Mouse (Mus musculus): ENCODE results near the gene Cdkl4.
"Not testable (repeated sequence)": the region's sequence is repeated elsewhere in the genome, so short reads cannot be mapped to it uniquely, and the experiment has no call there.

Cdkl4 gene

GRCm38 (mm10) chr17:80562792-80563191, 14.8 kb downstream of the Cdkl4 start:
- DNase-seq: no peak

GRCm38 (mm10) chr17:80560669-80561401, 16.8 kb downstream of the Cdkl4 start:
- DNase-seq: peak; percentile 79

DNA sequence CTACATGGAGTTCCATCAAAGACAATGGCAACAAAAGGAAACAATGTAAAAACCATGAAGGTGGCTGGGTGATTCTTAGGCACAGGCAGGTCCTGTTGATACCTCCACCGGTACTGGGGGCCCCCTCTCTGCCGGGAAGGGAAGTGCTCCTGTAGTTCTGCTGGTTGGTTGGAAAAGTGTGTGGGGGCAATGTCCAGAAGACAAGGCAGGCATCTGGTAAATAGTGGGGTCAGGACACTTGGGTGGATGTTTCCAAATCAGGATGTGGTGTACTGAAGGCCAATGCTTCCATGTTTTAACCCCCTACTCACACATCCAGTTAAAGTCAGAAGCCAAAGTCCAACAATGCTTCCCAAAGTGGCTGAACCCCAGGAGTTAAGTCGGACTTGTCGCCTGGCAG, 17.9 kb downstream of the Cdkl4 start:
- DNase-seq: no peak

DNA sequence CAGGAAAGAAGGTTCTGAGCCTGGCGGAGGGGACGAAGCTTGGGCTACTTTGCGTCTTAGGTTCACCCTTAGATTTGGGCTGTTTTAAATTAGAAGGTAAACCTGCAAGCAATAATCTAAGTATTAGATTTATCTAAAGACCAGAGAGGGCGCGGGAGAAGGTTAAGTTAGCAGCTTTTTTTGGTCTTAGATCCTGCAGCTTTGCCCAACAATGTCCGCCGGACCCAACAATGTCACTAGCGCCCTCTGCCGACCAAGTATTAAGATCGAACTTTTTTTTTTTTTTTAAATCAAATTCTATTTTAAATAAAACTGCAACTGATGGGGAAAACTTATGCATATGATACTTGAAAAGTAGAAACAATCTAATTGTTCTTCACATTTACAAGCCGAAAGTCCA, 18.6 kb downstream of the Cdkl4 start:
- peak; percentile 68 for DNase-seq

DNA sequence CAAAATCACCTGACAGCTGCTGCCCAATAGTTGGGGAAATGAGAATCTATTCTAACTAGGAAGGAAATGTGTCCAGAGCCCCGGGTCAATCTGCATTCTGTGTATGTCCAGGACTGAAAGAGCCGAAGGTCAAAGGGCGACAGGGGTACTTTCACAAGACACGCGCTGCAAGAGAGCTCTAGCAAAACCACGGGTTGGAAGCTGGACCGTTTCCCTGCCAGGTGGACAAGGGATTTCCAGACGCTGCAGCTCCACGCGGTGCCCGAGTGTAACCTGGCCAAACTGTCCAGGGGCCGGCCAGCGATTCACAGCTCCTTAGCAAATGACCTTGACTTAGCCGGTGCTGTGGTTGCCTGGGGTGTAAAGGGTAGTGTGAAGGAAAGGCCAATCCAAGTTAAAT, 19.0 kb downstream of the Cdkl4 start:
- no peak for DNase-seq

GRCm38 (mm10) chr17:80557461-80557860, 20.2 kb downstream of the Cdkl4 start:
- no peak for DNase-seq

DNA sequence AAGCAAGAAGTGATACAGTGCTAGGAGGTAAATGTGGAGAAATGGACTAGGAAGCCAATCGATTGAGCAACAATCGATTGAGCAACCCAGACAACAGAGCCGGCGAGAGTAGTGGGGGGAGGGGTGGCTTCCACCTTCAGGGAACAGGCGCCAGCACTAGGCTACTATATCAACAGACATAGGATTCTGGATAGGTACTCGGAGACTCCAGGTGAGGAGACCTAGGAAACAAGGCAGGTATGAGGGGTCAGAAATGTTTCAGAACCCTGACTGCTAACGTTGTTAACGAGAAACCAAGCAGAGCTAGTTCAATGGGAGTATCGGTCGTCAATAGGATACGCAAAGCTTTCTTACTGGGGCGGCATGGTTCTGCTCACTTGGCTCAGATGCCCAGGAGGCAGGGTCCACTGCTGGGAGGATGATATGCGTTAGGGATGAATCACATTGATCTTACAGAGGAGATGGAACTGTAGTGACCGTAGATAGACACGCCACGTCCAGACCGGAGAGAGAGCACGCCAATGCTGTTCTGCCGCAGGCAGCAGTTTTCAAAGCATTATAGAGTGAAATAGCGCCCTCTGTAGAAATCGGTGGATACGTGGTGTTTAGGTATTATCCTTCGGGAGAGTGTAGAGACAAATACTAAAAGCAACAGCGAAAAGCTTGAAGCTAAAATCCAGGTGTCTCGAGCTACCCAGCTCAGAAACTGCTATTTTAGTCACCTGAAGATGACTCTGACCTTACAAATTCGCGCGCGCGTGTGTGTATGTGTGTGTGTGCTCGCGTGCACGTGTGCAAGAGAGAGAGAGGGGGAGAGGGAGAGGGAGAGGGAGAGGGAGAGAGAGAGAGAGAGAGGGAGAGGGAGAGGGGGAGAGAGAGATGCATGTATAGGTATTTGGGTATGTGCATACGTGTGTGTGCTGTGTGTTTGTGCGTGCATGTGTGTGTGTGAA, 24.0 kb downstream of the Cdkl4 start:
- peak; percentile 86 for DNase-seq

GRCm38 (mm10) chr17:80552653-80553052, 25.0 kb downstream of the Cdkl4 start:
- DNase-seq: no peak

DNA sequence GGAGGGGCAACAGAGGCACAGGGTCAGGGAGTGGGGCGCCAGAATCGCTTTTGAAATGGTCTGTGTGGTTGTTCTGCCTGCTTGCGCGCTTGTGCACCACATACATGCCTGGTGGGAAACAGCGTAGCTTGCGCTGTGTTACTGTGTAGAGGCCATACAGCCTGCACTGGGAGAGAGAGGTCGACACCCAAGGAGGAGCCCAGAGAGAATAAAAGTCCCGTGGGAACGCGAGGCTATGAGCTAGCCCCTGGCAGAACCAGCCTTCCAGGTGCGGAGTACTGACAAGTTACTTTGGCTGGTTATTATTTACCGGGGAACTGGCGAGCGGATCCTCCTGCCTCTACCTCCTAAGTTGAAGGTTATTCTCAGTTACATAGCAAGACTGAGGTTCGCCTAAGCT, 26.6 kb downstream of the Cdkl4 start:
- no peak for DNase-seq

DNA sequence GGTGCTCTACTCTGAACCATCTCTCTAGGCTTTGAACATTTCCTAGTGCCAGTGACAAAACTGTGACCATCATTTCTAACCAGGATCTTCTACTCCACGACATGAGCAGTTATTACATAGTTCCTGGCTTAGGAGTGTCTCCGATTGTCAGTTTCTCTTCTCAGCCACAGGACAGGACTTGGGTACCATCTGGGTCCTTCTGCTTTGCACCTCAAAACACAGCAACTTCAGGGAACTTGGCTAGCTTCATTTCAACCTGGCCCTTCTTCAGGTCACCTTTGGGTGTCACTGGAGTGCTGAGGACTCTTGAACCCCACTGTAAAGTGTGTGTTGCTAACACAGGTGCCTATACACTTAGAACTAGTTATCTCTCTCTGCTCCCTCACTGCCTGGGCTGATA, 30.8 kb downstream of the Cdkl4 start:
- no peak for DNase-seq

DNA sequence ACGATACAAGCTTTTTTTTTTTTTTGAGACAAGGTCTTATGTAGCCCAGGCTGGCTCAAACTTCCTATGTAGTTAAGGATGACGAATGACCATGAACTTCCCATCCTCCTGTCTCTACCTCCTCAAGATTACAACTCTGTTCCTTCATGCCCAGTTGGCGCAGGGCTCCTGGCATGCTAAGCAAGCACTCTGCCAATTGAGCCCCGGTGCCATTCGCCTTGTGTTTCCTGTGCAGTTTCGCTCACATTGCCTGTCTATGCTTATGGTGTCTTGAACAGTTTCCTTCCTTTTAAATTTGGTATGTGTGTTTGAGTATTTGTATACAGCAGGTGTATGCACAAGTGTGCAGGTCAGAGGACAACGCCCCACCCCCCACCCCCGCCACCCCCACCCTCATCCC, 31.4 kb downstream of the Cdkl4 start:
- DNase-seq: no peak

DNA sequence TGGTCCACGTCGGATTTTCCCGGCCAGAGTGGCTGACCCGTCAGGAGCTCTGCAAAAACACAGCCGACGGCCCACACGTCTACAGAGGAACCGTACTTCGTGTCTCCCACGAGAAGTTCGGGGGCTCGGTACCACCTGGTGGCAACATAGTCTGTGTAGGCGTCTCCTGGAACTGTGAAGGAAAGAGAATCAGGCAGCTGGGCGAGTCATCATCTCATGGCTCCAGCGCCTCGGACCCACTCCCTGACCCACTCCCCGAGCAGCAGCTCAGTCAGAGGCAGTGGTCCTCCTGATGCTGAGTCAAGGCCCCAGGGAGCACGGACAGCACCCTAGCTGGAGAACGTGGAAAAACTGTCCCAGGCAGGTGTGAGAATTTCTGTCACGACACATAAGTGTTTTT, 34.0 kb downstream of the Cdkl4 start:
- DNase-seq: no peak

DNA sequence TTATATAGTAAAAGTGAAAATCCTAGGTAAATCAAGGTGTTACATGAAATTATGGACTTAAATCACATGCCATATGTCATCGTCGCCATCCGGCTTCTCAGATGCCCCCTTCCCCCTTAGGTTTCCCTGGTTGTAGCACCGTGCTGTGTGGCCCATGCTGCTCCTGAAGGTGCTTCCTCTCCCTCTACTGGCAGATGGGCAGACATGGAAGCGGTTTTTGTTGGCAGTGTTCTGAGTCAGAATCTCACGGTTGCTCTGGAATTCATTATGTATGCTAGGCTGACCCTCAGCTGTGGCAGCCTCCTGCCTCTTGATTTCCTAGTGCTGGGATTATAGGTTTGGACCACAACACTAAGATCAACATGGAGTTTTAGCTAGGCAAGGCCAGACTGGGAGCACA, 40.5 kb downstream of the Cdkl4 start:
- DNase-seq: no peak

DNA sequence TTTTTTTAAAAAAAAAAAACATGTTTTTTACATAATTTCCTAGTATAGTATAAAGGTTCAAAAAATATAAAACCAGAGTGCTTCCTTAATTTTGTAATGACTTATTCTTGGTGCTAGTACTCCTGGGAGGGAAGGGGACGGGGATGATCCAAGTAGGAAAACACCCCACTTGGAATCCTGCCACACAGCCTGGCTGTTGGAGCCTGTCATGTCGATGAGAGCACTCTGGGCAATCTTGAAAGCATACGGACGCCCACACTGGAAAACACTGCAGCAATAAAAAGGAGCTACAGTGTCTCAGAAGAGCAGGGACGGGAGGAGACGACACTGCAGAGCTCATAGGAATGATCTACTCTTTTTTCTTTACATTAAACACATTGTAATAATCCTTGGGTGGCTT, 42.0 kb downstream of the Cdkl4 start:
- DNase-seq: peak; percentile 25

GRCm38 (mm10) chr17:80531351-80531750, 46.3 kb downstream of the Cdkl4 start:
- DNase-seq: not testable (repeated sequence)

DNA sequence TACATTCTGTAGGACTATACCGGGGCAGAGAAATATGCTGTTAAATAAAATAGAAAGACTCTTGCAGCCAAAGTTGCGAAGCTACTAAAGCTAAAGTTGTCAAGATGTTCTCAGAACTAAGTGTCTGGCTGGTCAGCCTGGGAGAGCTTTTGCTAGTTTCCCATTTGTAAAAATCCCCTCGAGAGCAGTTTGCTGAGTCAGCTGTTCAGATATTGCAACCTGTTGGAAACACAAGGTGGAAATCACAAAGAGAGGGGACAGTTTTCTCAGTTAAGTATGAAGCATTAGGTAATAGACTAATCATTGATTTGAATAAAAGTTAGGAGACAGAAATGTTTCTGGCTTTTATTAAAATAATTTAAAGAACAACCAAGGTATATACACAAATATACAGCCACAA, 54.4 kb downstream of the Cdkl4 start:
- no peak for DNase-seq

- DNase-seq: no peak
Observed at GRCm38 (mm10) chr17:80522229-80522556, 55.4 kb downstream of the Cdkl4 start.

GRCm38 (mm10) chr17:80521521-80522228, 55.9 kb downstream of the Cdkl4 start:
- DNase-seq: no peak

- no peak for DNase-seq
Observed at GRCm38 (mm10) chr17:80520537-80520936, 57.1 kb downstream of the Cdkl4 start.

GRCm38 (mm10) chr17:80518811-80519210, 58.8 kb downstream of the Cdkl4 start:
- DNase-seq: no peak

DNA sequence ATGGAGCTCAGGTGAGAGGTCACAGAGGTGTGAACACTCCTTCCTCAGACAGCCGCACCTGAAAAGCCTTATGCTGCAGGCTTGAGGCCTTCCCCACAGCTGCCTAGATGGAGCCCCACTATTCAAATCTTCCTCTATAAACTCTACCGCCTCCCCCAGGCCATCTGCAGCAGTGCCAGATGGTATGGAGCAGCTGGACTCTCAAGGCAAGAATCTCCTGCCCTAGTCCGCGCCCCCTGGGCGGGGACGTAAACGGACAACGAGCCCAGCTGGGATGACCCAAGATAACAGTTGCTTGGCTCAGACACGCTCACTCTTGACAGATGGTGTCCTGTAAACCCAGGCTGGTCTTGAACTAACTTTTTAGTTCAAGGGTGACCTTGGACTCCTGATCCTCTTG, 60.4 kb downstream of the Cdkl4 start:
- DNase-seq: no peak

GRCm38 (mm10) chr17:80515956-80516355, 61.7 kb downstream of the Cdkl4 start:
- no peak for DNase-seq

DNA sequence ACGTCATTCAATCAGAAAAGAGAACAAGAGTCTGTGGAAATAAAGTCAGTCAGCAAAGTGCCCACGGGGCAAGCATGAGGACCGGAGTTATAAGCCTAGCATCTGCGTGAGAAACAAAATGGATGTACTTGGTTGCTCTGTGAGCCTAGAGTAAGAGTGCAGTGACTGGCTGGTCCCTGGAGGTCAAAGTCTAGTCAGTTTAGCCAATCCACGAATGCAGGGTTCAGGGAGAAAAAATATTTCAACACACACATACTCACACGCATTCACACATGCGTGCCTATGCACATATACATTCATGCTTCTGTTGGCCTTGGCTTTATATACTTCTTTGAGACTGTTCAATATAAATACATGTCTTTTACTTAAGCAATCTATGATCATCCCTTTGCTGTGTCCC, 62.1 kb downstream of the Cdkl4 start:
- DNase-seq: no peak

DNA sequence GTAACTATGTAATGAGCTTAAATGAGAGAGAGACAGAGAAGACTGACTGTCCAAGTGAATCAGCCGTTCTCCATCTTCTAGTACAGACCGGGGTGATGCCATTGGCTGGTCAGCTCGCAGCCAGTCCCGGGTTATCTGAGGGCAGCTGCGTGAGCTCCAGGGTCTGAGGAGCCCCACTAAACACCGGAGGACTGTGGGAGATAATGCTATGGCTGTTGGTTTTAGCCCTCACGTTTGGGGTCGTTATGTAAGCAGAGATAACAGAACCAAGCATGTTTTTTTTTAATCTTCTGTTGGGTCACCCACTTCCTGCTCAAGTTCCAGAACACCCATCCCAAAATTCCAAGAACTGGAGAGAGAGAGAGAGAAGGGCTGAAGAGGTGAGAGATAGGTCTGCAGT, 63.8 kb downstream of the Cdkl4 start:
- DNase-seq: no peak

Data from right cerebral cortex, postnatal 4 days (tissue).